ENCODE assay signal across 22 mouse cellular contexts in genomic region chr5:143421484-143421883, GRCm38 (mm10). TPM values are rescaled to one million over a fixed set of nuclear protein-coding genes. Genes with fewer than 3 reads are reported as not detected.
DNase-seq lines count a peak whose midpoint lies in the region; ATAC-seq and TF ChIP-seq lines count a peak whose summit lies in the region.
"Had no signal": no experiment of that assay in that cellular context is flagged by ENCODE, and none has a peak within 500 bp of the region (broad histone marks: within the 10 kb centered on the region; RNA-seq: fewer than 3 reads in every experiment).

No protein-coding gene starts in this region.

- 72% methylated on average over 4 of the region's 4 CpGs for WGBS in heart, embryonic 11.5 days (ENCODE audit: insufficient replicate concordance)
- WGBS in kidney, embryonic 16.5 days, result 84% methylated on average over 4 of the region's 4 CpGs

- ATAC-seq in heart, embryonic 11.5 days (replicated peaks; ENCODE audit: insufficient number of reproducible peaks, low FRiP score, low TSS enrichment), result no peak
- ATAC-seq in kidney, embryonic 16.5 days (ENCODE audit: low FRiP score, low TSS enrichment), result no peak
- ATAC-seq: activated CD4-positive, CD25-positive, alpha-beta regulatory T cell, adult 4 months; CD4-positive, CD25-positive, alpha-beta regulatory T cell, adult 4 months; forebrain, embryonic 13.5 days; forebrain, embryonic 15.5 days; forebrain, postnatal 0 days; Patski had no signal

- TF ChIP-seq POLR2A in myocyte (IDR thresholded peaks at IDR 0.05; ENCODE audit: insufficient read length, low read depth), result no peak

- H3K36me3 ChIP-seq in heart, embryonic 11.5 days (ENCODE audit: control insufficient read depth, insufficient read depth, low read length), result peaks cover 34% of the 10 kb centered on the region
- H3K36me3 ChIP-seq in C2C12 (ENCODE audit: control insufficient read depth, insufficient read depth) (peaks cover 70% of the 10 kb centered on the region), myocyte (ENCODE audit: control insufficient read depth, insufficient read depth) (peaks cover 33% of the 10 kb centered on the region)
- H3K36me3 ChIP-seq in kidney, embryonic 16.5 days (ENCODE audit: insufficient read depth, low read length), result peaks cover 48% of the 10 kb centered on the region

- H3K4me1 ChIP-seq in heart, embryonic 11.5 days (ENCODE audit: control insufficient read depth, insufficient read depth, low read length), result no peaks in the 10 kb centered on the region; the same call in 1 of the 2 replicates
- no peaks in the 10 kb centered on the region for H3K4me1 ChIP-seq in kidney, embryonic 16.5 days (ENCODE audit: insufficient read depth, low read length)
- H3K4me1 ChIP-seq: embryonic facial prominence, embryonic 13.5 days; forebrain, embryonic 13.5 days; forebrain, embryonic 15.5 days had no signal

- no peak overlapping the region for H3K27ac ChIP-seq in heart, embryonic 11.5 days (ENCODE audit: low read depth, low read length)
- no peak overlapping the region for H3K27ac ChIP-seq in kidney, embryonic 16.5 days (ENCODE audit: low read length)
- H3K27ac ChIP-seq: embryonic facial prominence, embryonic 13.5 days; forebrain, embryonic 13.5 days; forebrain, embryonic 15.5 days had no signal

- H3K79me3 ChIP-seq in C2C12 (ENCODE audit: low read depth), result peaks cover 3% of the 10 kb centered on the region

- DNase-seq in heart, adult 11 months, result peak; percentile 86
- DNase-seq: adrenal gland, adult 8-10 months; adrenal gland, postnatal 14 days; adrenal gland, postnatal 36 days; cerebellum, adult 11-12 months; cerebellum, adult 2 months; cerebellum, adult 9-10 months; cerebellum, postnatal 10 days; cerebellum, postnatal 25 days; forebrain, postnatal 0 days had no signal

- no peaks in the 10 kb centered on the region for H3K9me3 ChIP-seq in heart, embryonic 11.5 days (replicated peaks; ENCODE audit: control insufficient read depth, low read length)
- no peaks in the 10 kb centered on the region for H3K9me3 ChIP-seq in kidney, embryonic 16.5 days (ENCODE audit: low read length)
- H3K9me3 ChIP-seq: embryonic facial prominence, embryonic 13.5 days; forebrain, embryonic 13.5 days; forebrain, embryonic 15.5 days; G1E had no signal

- H3K79me2 ChIP-seq in C2C12 (ENCODE audit: control insufficient read depth, insufficient read depth) (peaks cover 16% of the 10 kb centered on the region), myocyte (ENCODE audit: control insufficient read depth, insufficient read depth) (no peaks in the 10 kb centered on the region)

- H3K27me3 ChIP-seq in heart, embryonic 11.5 days (ENCODE audit: control insufficient read depth, insufficient read depth, low read length), result no peaks in the 10 kb centered on the region
- H3K27me3 ChIP-seq in C2C12 (ENCODE audit: control insufficient read depth, insufficient read depth, insufficient read length), result no peaks in the 10 kb centered on the region
- H3K27me3 ChIP-seq in myocyte (ENCODE audit: control insufficient read depth, insufficient read depth, insufficient read length), result no peaks in the 10 kb centered on the region
- H3K27me3 ChIP-seq in kidney, embryonic 16.5 days (ENCODE audit: insufficient read depth, low read length), result no peaks in the 10 kb centered on the region
- H3K27me3 ChIP-seq: CH12.LX; embryonic facial prominence, embryonic 13.5 days; forebrain, embryonic 13.5 days; forebrain, embryonic 15.5 days; Patski had no signal

- H3K9ac ChIP-seq in heart, embryonic 11.5 days (ENCODE audit: low read depth, low read length), result no peak overlapping the region
- no peak overlapping the region for H3K9ac ChIP-seq in kidney, embryonic 16.5 days (replicated peaks; ENCODE audit: low read length)
- H3K9ac ChIP-seq: embryonic facial prominence, embryonic 13.5 days; forebrain, embryonic 13.5 days; forebrain, embryonic 15.5 days; forebrain, postnatal 0 days had no signal

- no peak overlapping the region for H3K4me2 ChIP-seq in heart, embryonic 11.5 days
- no peak overlapping the region for H3K4me2 ChIP-seq in myocyte (ENCODE audit: low read depth)
- H3K4me2 ChIP-seq in kidney, embryonic 16.5 days (replicated peaks; ENCODE audit: low read depth, low read length), result no peak overlapping the region
- H3K4me2 ChIP-seq: embryonic facial prominence, embryonic 13.5 days; forebrain, embryonic 13.5 days; forebrain, embryonic 15.5 days had no signal

- no peak overlapping the region for H3ac ChIP-seq in C2C12 (ENCODE audit: control insufficient read depth, insufficient read length, low read depth)
- H3ac ChIP-seq in myocyte (ENCODE audit: control insufficient read depth, insufficient read length), result no peak overlapping the region

- no peak for TF ChIP-seq CTCF in C2C12 (IDR thresholded peaks at IDR 0.05; ENCODE audit: control insufficient read depth, insufficient read depth, insufficient read length)

- H3K4me3 ChIP-seq in heart, embryonic 11.5 days (ENCODE audit: low read depth, low read length), result no peak overlapping the region
- H3K4me3 ChIP-seq in C2C12 (ENCODE audit: insufficient read depth, poor library complexity, severe bottlenecking) (no peak overlapping the region), myocyte (no peak overlapping the region)
- H3K4me3 ChIP-seq in kidney, embryonic 16.5 days (ENCODE audit: low read length), result no peak overlapping the region
- H3K4me3 ChIP-seq: embryonic facial prominence, embryonic 13.5 days; forebrain, embryonic 13.5 days; forebrain, embryonic 15.5 days had no signal

TF ChIP-seq in C2C12, 6 proteins besides CTCF, POLR2A, EP300 and RAD21:
- peak; percentile 4 for TF ChIP-seq MYOD1 (IDR thresholded peaks at IDR 0.05; ENCODE audit: control insufficient read depth, insufficient read length, low read depth)
- TF ChIP-seq MYOG (IDR thresholded peaks at IDR 0.05; ENCODE audit: control insufficient read depth, extremely low read depth, insufficient read length), result no peak

TF ChIP-seq in myocyte, 11 proteins besides CTCF, POLR2A, EP300 and RAD21:
- TF ChIP-seq REST (IDR thresholded peaks at IDR 0.05; ENCODE audit: insufficient read depth, insufficient read length) (no peak), MYOG (IDR thresholded peaks at IDR 0.05; ENCODE audit: control insufficient read depth in 1 of 3, insufficient read depth in 1 of 3, insufficient read length in 2 of 3, low read depth in 2 of 3) (no peak), TCF3 (IDR thresholded peaks at IDR 0.05; ENCODE audit: insufficient read length, low read depth) (no peak), POLR2AphosphoS2 (IDR thresholded peaks at IDR 0.05; ENCODE audit: insufficient read length, low read depth) (no peak), MAX (IDR thresholded peaks at IDR 0.05; ENCODE audit: low read depth) (no peak), MYOD1 (IDR thresholded peaks at IDR 0.05; ENCODE audit: control insufficient read depth in 1 of 3, insufficient read length in 2 of 3, low read depth in 2 of 3) (peak in 2 of 3 experiments; percentile 59 to 70), E2F4 (IDR thresholded peaks at IDR 0.05; ENCODE audit: insufficient read depth) (no peak)

RNA-seq across cellular contexts. Expression of gene Kdelr2, which starts 17.8 kb away (rescaled TPM):
- polyA plus RNA-seq in heart, embryonic 11.5 days (2014; fragmentation: Nextera tagmentation; extraction: Ambion mirVana), result 269 and 291 TPM in 2 replicates
- polyA plus RNA-seq in C2C12 (2012; fragmentation: generic; extraction: Trizol) (131 TPM), myocyte (2012; fragmentation: generic; extraction: Trizol) (88.2 TPM)
- 317 and 349 TPM in 2 replicates for polyA plus RNA-seq in kidney, embryonic 16.5 days (2015; fragmentation: Nextera tagmentation; extraction: Ambion mirVana)

RNA-seq across cellular contexts. Expression of gene Daglb, which starts 42.9 kb away (rescaled TPM):
- 8.5 and 8.7 TPM in 2 replicates for polyA plus RNA-seq in heart, embryonic 11.5 days (2014; fragmentation: Nextera tagmentation; extraction: Ambion mirVana)
- 3.7 TPM for polyA plus RNA-seq in C2C12 (2012; fragmentation: generic; extraction: Trizol)
- 3.9 TPM for polyA plus RNA-seq in myocyte (2012; fragmentation: generic; extraction: Trizol)
- polyA plus RNA-seq in kidney, embryonic 16.5 days (2015; fragmentation: Nextera tagmentation; extraction: Ambion mirVana), result 8.9 and 9.0 TPM in 2 replicates
